Mouse (Mus musculus): ENCODE measurements at regions not wholly inside any gene's neighbourhood (a gene's known extent, or its start where the extent isn't known, plus 50 kb on each side); places are given as distances from the start of the nearest gene placed in this dataset.

DNA sequence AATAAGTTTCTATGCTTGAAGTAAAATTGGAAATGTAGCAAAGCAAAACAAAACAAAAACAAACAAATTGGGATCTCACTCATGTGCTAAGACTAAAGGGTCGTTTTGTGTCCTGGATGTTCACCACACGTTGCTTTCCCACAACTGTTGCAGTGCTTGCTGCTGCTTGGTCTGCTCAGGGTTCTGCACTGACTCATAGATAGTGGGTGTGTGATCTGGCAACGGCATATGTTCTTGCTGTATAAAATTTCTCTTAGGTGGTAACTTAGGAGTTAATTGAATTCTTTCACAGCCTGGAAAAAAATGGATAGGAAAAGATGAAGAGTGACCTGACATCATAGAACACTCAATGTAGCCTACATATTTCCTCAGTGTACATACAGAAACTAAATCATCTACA is 505.9 kb upstream of the Zeb2 start:
- Histone ChIP-seq H3K36me3 (no peaks in the 10 kb centered on the region), H3K9me3 (no peaks in the 10 kb centered on the region), H3K4me3 (no peak overlapping the region), H3K4me2 (no peak overlapping the region), H3K27ac (replicated peaks) (no peak overlapping the region), H3K9ac (no peak overlapping the region), H3K4me1 (replicated peaks) (no peaks in the 10 kb centered on the region), H3K27me3 (no peaks in the 10 kb centered on the region)
- 81% methylated on average over 3 of the region's 3 CpGs for WGBS
- ATAC-seq (ENCODE audit: low FRiP score, low read depth), result no peak

GRCm38 (mm10) chr2:45608926-45609325 is 491.7 kb upstream of the Zeb2 start:
- H3K27me3 ChIP-seq, result no peaks in the 10 kb centered on the region
- H3K36me3 ChIP-seq, result no peaks in the 10 kb centered on the region
- H3K9ac ChIP-seq, result no peak overlapping the region
- no peak overlapping the region for H3K4me3 ChIP-seq
- no peaks in the 10 kb centered on the region for H3K9me3 ChIP-seq
- no peak overlapping the region for H3K4me2 ChIP-seq
- no peaks in the 10 kb centered on the region for H3K4me1 ChIP-seq (replicated peaks)
- no peak overlapping the region for H3K27ac ChIP-seq (replicated peaks)
- ATAC-seq (ENCODE audit: low FRiP score, low read depth), result no peak
- 93% methylated on average over 1 of the region's 1 CpGs for WGBS

GRCm38 (mm10) chr2:45607393-45607792 is 490.2 kb upstream of the Zeb2 start:
- H3K4me2 ChIP-seq, result no peak overlapping the region
- H3K4me1 ChIP-seq (replicated peaks), result no peaks in the 10 kb centered on the region
- no peak for ATAC-seq (ENCODE audit: low FRiP score, low read depth)
- H3K9me3 ChIP-seq, result no peaks in the 10 kb centered on the region
- no peaks in the 10 kb centered on the region for H3K27me3 ChIP-seq
- no peaks in the 10 kb centered on the region for H3K36me3 ChIP-seq
- H3K27ac ChIP-seq (replicated peaks), result no peak overlapping the region
- no peak overlapping the region for H3K9ac ChIP-seq
- no peak overlapping the region for H3K4me3 ChIP-seq

GRCm38 (mm10) chr2:45601332-45601900 is 484.2 kb upstream of the Zeb2 start:
- H3K27me3 ChIP-seq, result no peaks in the 10 kb centered on the region

DNA sequence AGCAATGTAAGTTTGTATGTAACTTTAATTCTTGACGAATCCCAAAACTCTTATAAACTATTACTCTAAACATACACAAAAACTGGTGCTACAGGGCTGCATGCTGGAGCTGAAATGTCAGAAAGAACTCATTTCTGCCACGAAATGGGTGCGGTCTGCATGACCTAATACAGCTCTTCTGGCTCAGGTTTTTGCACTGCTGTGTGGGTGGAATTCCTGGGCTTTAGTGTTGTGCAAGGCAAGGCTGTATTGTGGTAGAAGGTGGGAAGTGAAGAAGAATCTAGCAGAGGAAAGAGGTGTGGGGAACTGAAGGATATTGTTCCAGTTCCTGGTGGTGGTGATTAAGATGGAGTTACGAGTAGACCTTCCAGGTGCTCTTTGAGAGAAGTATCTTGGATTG is 476.6 kb upstream of the Zeb2 start:
- no peak for ATAC-seq (ENCODE audit: low FRiP score, low read depth)
- WGBS, result 90% methylated on average over 4 of the region's 4 CpGs
- Histone ChIP-seq H3K9ac (no peak overlapping the region), H3K4me1 (replicated peaks) (no peaks in the 10 kb centered on the region), H3K4me3 (no peak overlapping the region), H3K36me3 (no peaks in the 10 kb centered on the region), H3K27me3 (no peaks in the 10 kb centered on the region), H3K9me3 (no peaks in the 10 kb centered on the region), H3K27ac (replicated peaks) (no peak overlapping the region), H3K4me2 (no peak overlapping the region)

More at GRCm38 (mm10) chr2:45601332-45601900, 484.2 kb upstream of the Zeb2 start:
- Histone ChIP-seq H3K4me1 (replicated peaks) (no peaks in the 10 kb centered on the region), H3K9ac (no peak overlapping the region), H3K36me3 (no peaks in the 10 kb centered on the region), H3K4me2 (no peak overlapping the region), H3K4me3 (no peak overlapping the region), H3K27ac (replicated peaks) (no peak overlapping the region), H3K9me3 (no peaks in the 10 kb centered on the region)
- WGBS, result 81% methylated on average over 6 of the region's 6 CpGs
- ATAC-seq (ENCODE audit: low FRiP score, low read depth), result no peak

DNA sequence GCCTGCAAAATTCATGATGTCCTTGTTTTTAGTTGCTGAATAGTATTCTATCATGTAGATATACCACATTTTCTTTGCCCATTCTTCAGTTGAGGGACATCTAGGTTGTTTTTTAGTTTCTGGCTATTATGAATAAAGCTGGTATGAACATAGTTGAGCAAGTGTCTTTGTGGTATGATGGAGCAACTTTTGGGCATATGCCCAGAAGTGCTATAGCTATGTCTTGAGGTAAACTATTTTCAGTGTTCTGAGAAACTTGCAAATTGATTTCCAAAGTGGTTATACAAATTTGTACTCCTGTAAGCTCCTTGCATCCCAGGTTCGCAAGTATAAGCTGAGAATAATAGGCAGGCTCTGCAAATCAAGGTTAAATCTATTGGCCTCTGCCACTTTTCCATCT is 473.8 kb upstream of the Zeb2 start:
- no peaks in the 10 kb centered on the region for H3K4me1 ChIP-seq (replicated peaks)

DNA sequence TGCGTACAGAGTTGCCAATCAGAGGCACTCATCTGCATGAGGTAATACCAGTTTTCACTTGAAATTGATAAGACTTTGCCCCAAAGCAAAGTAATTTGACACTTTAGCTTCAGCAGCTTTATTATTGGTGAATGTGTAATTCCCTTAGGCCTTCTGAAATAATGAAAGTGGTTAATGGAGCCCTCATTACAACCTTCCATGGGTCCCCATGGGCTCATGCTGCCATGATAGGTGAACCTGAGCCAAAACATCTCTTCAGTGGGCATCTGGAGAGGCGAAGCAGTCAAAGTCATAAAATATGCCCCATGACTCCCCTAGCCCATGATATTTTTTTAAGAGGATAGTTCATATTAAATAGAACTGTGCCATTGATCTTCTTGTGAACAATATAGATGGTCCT is 471.1 kb upstream of the Zeb2 start:
- Histone ChIP-seq H3K27ac (replicated peaks) (no peak overlapping the region), H3K9me3 (no peaks in the 10 kb centered on the region), H3K4me2 (no peak overlapping the region), H3K36me3 (no peaks in the 10 kb centered on the region), H3K27me3 (no peaks in the 10 kb centered on the region), H3K4me3 (no peak overlapping the region), H3K4me1 (replicated peaks) (no peaks in the 10 kb centered on the region), H3K9ac (no peak overlapping the region)
- no peak for ATAC-seq (ENCODE audit: low FRiP score, low read depth)
- WGBS, result 71% methylated on average over 2 of the region's 2 CpGs

More for the DNA sequence above, 473.8 kb upstream of the Zeb2 start:
- 67% methylated on average over 1 of the region's 1 CpGs for WGBS
- Histone ChIP-seq H3K27ac (replicated peaks) (no peak overlapping the region), H3K4me2 (no peak overlapping the region), H3K9ac (no peak overlapping the region), H3K27me3 (no peaks in the 10 kb centered on the region), H3K9me3 (no peaks in the 10 kb centered on the region), H3K36me3 (no peaks in the 10 kb centered on the region), H3K4me3 (no peak overlapping the region)
- ATAC-seq (ENCODE audit: low FRiP score, low read depth), result no peak

DNA sequence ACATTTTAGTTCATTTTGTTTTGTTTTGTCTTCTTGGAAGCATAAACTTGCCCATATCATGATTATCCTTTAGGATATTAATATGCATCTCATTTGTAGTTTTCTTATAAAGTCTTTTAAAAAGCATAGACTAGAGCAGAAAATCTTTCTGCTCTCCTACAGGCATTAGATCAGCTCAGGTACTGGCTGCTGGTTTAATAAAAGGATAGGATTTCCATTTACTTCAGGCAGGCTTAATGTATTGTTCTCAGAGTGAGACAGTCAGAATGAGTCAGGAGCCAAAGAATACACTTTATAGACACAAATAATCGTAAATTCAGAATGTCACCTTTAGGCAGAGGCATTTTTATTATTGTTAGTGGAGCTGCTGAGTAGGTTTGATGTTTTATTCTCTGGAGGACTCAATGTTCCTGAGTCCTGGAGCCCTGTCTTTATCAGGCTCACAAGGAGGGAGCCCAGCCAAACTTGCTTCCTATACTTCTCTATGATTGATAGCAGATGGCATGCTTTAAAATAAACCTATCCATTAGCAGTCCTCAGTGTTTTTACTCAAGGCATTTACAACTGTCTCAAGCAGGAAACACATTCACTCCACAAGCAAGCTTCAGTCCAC is 469.5 kb upstream of the Zeb2 start:
- H3K4me3 ChIP-seq, result no peak overlapping the region
- ATAC-seq (ENCODE audit: low FRiP score, low read depth), result no peak
- 71% methylated on average over 1 of the region's 1 CpGs for WGBS

DNA sequence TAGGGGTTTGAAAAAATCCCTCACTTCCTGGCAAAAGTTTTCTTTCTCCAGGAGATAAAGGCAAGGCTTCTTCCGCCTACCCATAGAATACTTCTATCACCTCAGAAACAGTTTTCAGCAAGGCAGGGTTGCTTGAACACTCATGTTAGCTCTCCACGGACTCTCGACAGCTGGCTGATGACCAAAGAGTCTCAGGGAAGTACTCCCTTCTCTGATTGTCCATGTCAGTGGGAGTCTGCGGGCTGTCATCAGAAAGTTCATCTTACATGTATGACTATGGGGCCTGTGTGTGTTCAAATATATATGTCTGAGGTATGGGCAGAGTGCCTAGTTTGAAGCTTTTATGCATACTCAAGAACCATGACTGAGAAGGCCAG is 464.3 kb upstream of the Zeb2 start:
- H3K4me2 ChIP-seq, result no peak overlapping the region
- no peaks in the 10 kb centered on the region for H3K36me3 ChIP-seq
- H3K9ac ChIP-seq, result no peak overlapping the region
- no peaks in the 10 kb centered on the region for H3K4me1 ChIP-seq (replicated peaks)
- no peak overlapping the region for H3K4me3 ChIP-seq
- no peaks in the 10 kb centered on the region for H3K9me3 ChIP-seq
- WGBS, result 75% methylated on average over 4 of the region's 4 CpGs
- no peak for ATAC-seq (ENCODE audit: low FRiP score, low read depth)
- no peaks in the 10 kb centered on the region for H3K27me3 ChIP-seq
- no peak overlapping the region; the same call in 1 of the 2 replicates for H3K27ac ChIP-seq (replicated peaks)

More for the DNA sequence above, 469.5 kb upstream of the Zeb2 start:
- H3K27me3 ChIP-seq, result no peaks in the 10 kb centered on the region
- no peak overlapping the region for H3K4me2 ChIP-seq
- H3K9me3 ChIP-seq, result no peaks in the 10 kb centered on the region
- H3K36me3 ChIP-seq, result no peaks in the 10 kb centered on the region
- H3K27ac ChIP-seq (replicated peaks), result no peak overlapping the region
- H3K4me1 ChIP-seq (replicated peaks), result no peaks in the 10 kb centered on the region
- no peak overlapping the region for H3K9ac ChIP-seq

GRCm38 (mm10) chr2:45580838-45581548 is 463.8 kb upstream of the Zeb2 start:
- Histone ChIP-seq H3K4me1 (replicated peaks) (no peaks in the 10 kb centered on the region), H3K4me2 (no peak overlapping the region), H3K27ac (replicated peaks) (no peak overlapping the region; the same call in 1 of the 2 replicates), H3K27me3 (no peaks in the 10 kb centered on the region), H3K36me3 (no peaks in the 10 kb centered on the region), H3K4me3 (no peak overlapping the region), H3K9ac (no peak overlapping the region), H3K9me3 (no peaks in the 10 kb centered on the region)
- no peak for ATAC-seq (ENCODE audit: low FRiP score, low read depth)
- WGBS, result 72% methylated on average over 8 of the region's 8 CpGs

DNA sequence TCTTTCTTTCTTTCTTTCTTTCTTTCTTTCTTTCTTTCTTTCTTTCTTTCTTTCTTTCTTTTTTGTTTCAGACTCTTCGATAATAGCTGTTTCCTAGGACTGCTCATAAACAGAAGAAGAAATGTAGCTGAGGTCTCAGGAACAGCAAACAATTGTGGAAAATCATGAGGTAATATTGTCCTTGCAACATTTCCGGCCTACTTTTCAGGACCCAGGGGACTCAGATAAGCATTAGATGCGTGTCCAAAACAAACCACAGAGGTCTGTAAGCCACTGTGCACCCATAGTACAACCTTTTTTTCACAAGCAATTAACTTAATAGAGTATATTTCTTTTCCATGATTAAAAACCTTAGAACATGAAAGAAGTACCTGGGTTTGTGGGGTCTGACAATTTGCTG is 455.7 kb upstream of the Zeb2 start:
- H3K36me3 ChIP-seq, result no peaks in the 10 kb centered on the region
- no peak overlapping the region for H3K4me3 ChIP-seq
- no peak overlapping the region for H3K9ac ChIP-seq
- WGBS, result 90% methylated on average over 3 of the region's 3 CpGs
- H3K4me1 ChIP-seq (replicated peaks), result no peaks in the 10 kb centered on the region
- H3K4me2 ChIP-seq, result no peak overlapping the region
- H3K27ac ChIP-seq (replicated peaks), result no peak overlapping the region
- no peaks in the 10 kb centered on the region for H3K9me3 ChIP-seq
- no peak for ATAC-seq (ENCODE audit: low FRiP score, low read depth)
- H3K27me3 ChIP-seq, result no peaks in the 10 kb centered on the region

DNA sequence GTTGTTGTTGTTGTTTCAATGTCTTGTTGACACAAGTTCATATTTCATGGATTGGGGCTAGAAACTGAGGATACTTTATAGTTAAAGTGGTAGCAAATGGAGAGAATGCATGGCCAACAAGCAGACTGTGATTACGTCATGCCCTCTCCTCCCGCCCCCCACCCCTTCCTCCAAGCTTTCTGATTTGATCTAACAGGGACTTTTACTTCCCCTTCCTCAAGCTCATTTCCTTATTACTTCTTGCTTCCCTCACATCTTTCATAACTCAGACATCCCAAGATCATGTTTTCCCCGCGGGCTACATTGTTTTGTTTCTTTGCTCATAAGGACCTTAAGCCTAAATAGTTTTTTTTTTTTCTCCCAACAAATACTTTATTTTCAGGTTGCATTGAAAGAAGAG is 437.5 kb upstream of the Zeb2 start:
- H3K27ac ChIP-seq (replicated peaks), result no peak overlapping the region
- H3K36me3 ChIP-seq, result no peaks in the 10 kb centered on the region
- no peak overlapping the region for H3K4me2 ChIP-seq
- no peak overlapping the region for H3K4me3 ChIP-seq
- 89% methylated on average over 4 of the region's 4 CpGs for WGBS
- H3K4me1 ChIP-seq (replicated peaks), result no peaks in the 10 kb centered on the region
- no peak overlapping the region for H3K9ac ChIP-seq
- ATAC-seq (ENCODE audit: low FRiP score, low read depth), result no peak
- H3K9me3 ChIP-seq, result no peaks in the 10 kb centered on the region
- no peaks in the 10 kb centered on the region for H3K27me3 ChIP-seq

Measured in hindbrain, embryonic 15.5 days (tissue).